Mouse (Mus musculus): ENCODE results near the gene Mdn1. TPM values are rescaled to one million over a fixed set of nuclear protein-coding genes. Genes with fewer than 3 reads are reported as not detected.

Gene Mdn1
- polyA plus RNA-seq (2014; fragmentation: Nextera tagmentation; extraction: Ambion mirVana), result 24.1 and 29.4 TPM in 2 replicates

DNA sequence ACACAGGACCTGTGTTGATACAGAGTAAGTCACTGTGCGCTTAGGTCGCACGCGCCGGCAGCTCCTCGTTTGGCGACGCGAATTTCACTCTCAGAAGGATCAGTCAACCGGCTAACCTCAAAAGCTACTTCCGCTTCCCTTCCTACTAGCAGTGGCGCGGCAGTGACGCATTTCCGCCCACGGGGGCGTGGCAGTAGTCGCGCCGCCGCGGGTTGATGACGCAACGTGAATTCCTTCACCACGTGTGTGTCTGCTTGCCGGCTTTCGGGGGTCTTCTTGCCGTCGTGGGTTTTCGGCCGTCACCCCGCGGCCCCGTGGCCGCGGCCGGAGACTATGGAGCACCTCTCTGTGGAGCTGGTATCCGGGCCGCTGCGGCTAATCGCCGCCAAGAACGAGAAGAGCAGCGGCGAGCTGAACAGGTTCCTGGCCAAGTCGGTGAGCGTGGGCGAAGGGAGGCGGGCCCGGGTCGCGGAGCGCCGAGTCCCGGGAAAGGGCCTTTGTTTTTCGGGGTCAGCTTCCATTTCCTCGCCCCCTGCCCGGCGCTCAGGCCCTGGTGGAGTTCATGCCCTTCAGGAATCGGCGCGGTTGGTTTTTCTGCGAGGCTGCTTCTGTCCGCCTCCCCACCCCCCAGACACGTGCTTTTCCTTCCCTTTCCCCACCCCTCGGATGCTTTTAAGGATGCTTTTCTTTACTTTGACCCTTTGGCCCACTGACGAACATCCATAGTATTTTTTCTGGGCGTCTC lies at the start of gene Mdn1:
Gene Mdn1, plus strand, starts transcription at position 202 of the 745 bp plus-strand sequence.
- no peaks in the 10 kb centered on the region for H3K27me3 ChIP-seq (ENCODE audit: control insufficient read depth, insufficient read depth, low read length)
- peak within 1 kb of the TSS; percentile 68 for H3K4me3 ChIP-seq (ENCODE audit: low read length)
- ATAC-seq (ENCODE audit: low FRiP score, low TSS enrichment), result peak; percentile 93
- H3K9me3 ChIP-seq (ENCODE audit: control insufficient read depth, low read length), result no peaks in the 10 kb centered on the region
- peaks cover 9% of the 10 kb centered on the region; the same call in 1 of the 2 replicates for H3K4me1 ChIP-seq (ENCODE audit: control insufficient read depth, insufficient read depth, low read length)
- peak within 1 kb of the TSS; percentile 59 for H3K9ac ChIP-seq (ENCODE audit: low read depth, low read length)
- peaks cover 6% of the 10 kb centered on the region for H3K36me3 ChIP-seq (ENCODE audit: control insufficient read depth, insufficient read depth, low read length)
- H3K4me2 ChIP-seq (replicated peaks; ENCODE audit: low read depth, low read length), result peak within 1 kb of the TSS; percentile 58
- under 1% methylated on average over 68 of the region's 68 CpGs for WGBS
- peak within 1 kb of the TSS; percentile 85; the same call in 1 of the 2 replicates for H3K27ac ChIP-seq (ENCODE audit: low read depth, low read length)

- Histone ChIP-seq H3K9me3 (ENCODE audit: control insufficient read depth, low read length) (no peaks in the 10 kb centered on the region), H3K27ac (ENCODE audit: low read depth, low read length) (peak within 1 kb of the TSS; percentile 79), H3K4me3 (ENCODE audit: low read length) (peak within 1 kb of the TSS; percentile 90), H3K9ac (ENCODE audit: low read depth, low read length) (peak within 1 kb of the TSS; percentile 87), H3K4me1 (ENCODE audit: control insufficient read depth, insufficient read depth, low read length) (peaks cover 7% of the 10 kb centered on the region; the same call in 1 of the 2 replicates), H3K4me2 (replicated peaks; ENCODE audit: low read depth, low read length) (peak within 1 kb of the TSS; percentile 62), H3K36me3 (ENCODE audit: control insufficient read depth, insufficient read depth, low read length) (0 out of 2 replicates have a peak, but pooled peaks cover 2% of the 10 kb centered on the region), H3K27me3 (ENCODE audit: control insufficient read depth, insufficient read depth, low read length) (no peaks in the 10 kb centered on the region)
- WGBS, result under 1% methylated on average over 65 of the region's 67 CpGs
- ATAC-seq (ENCODE audit: low FRiP score, low TSS enrichment), result peak; percentile 100
These were observed 41.7 kb upstream of the Mdn1 start, which contains the start of gene Casp8ap2 for GRCm38 (mm10) chr4:32615034-32615881. TSS of gene Casp8ap2 (plus strand) at chr4:32615451.

- Histone ChIP-seq H3K9ac (ENCODE audit: low read depth, low read length) (no peak overlapping the region), H3K4me3 (ENCODE audit: low read length) (no peak overlapping the region), H3K9me3 (ENCODE audit: control insufficient read depth, low read length) (no peaks in the 10 kb centered on the region), H3K27me3 (ENCODE audit: control insufficient read depth, insufficient read depth, low read length) (no peaks in the 10 kb centered on the region), H3K27ac (ENCODE audit: low read depth, low read length) (no peak overlapping the region), H3K4me1 (ENCODE audit: control insufficient read depth, insufficient read depth, low read length) (peaks cover under 1% of the 10 kb centered on the region; the same call in 1 of the 2 replicates), H3K36me3 (ENCODE audit: control insufficient read depth, insufficient read depth, low read length) (peaks cover 11% of the 10 kb centered on the region; the same call in 1 of the 2 replicates), H3K4me2 (replicated peaks; ENCODE audit: low read depth, low read length) (no peak overlapping the region)
- no peak for ATAC-seq (ENCODE audit: low FRiP score, low TSS enrichment)
These were observed 35.3 kb upstream of the Mdn1 start for GRCm38 (mm10) chr4:32621637-32622036.

GRCm38 (mm10) chr4:32651669-32652068 lies 5.2 kb upstream of the Mdn1 start:
- 77% methylated on average over 5 of the region's 5 CpGs for WGBS
- H3K4me2 ChIP-seq (replicated peaks; ENCODE audit: low read depth, low read length), result no peak overlapping the region
- ATAC-seq (ENCODE audit: low FRiP score, low TSS enrichment), result no peak
- no peaks in the 10 kb centered on the region for H3K9me3 ChIP-seq (ENCODE audit: control insufficient read depth, low read length)
- no peak overlapping the region for H3K4me3 ChIP-seq (ENCODE audit: low read length)
- peaks cover 31% of the 10 kb centered on the region for H3K36me3 ChIP-seq (ENCODE audit: control insufficient read depth, insufficient read depth, low read length)
- H3K27me3 ChIP-seq (ENCODE audit: control insufficient read depth, insufficient read depth, low read length), result no peaks in the 10 kb centered on the region
- no peak overlapping the region for H3K9ac ChIP-seq (ENCODE audit: low read depth, low read length)
- H3K4me1 ChIP-seq (ENCODE audit: control insufficient read depth, insufficient read depth, low read length), result no peaks in the 10 kb centered on the region
- H3K27ac ChIP-seq (ENCODE audit: low read depth, low read length), result no peak overlapping the region

- peak overlapping the region; percentile 59; the same call in 1 of the 2 replicates for H3K9ac ChIP-seq (ENCODE audit: low read depth, low read length)
- H3K9me3 ChIP-seq (ENCODE audit: control insufficient read depth, low read length), result no peaks in the 10 kb centered on the region
- H3K27ac ChIP-seq (ENCODE audit: low read depth, low read length), result peak overlapping the region; percentile 85; the same call in 1 of the 2 replicates
- H3K4me3 ChIP-seq (ENCODE audit: low read length), result peak overlapping the region; percentile 68
- WGBS, result 57% methylated on average over 11 of the region's 11 CpGs
- no peaks in the 10 kb centered on the region for H3K27me3 ChIP-seq (ENCODE audit: control insufficient read depth, insufficient read depth, low read length)
- H3K36me3 ChIP-seq (ENCODE audit: control insufficient read depth, insufficient read depth, low read length), result peaks cover 12% of the 10 kb centered on the region
- H3K4me2 ChIP-seq (replicated peaks; ENCODE audit: low read depth, low read length), result peak overlapping the region; percentile 58
- peak; percentile 54 for ATAC-seq (ENCODE audit: low FRiP score, low TSS enrichment)
- H3K4me1 ChIP-seq (ENCODE audit: control insufficient read depth, insufficient read depth, low read length), result peaks cover 9% of the 10 kb centered on the region; the same call in 1 of the 2 replicates
These were observed 594 bp upstream of the Mdn1 start for GRCm38 (mm10) chr4:32656146-32656904.

GRCm38 (mm10) chr4:32665843-32666242 lies 8.9 kb downstream of the Mdn1 start:
- Histone ChIP-seq H3K9me3 (ENCODE audit: control insufficient read depth, low read length) (no peaks in the 10 kb centered on the region), H3K27ac (ENCODE audit: low read depth, low read length) (no peak overlapping the region), H3K4me2 (replicated peaks; ENCODE audit: low read depth, low read length) (no peak overlapping the region), H3K36me3 (ENCODE audit: control insufficient read depth, insufficient read depth, low read length) (peaks cover 59% of the 10 kb centered on the region), H3K4me3 (ENCODE audit: low read length) (no peak overlapping the region), H3K9ac (ENCODE audit: low read depth, low read length) (no peak overlapping the region), H3K4me1 (ENCODE audit: control insufficient read depth, insufficient read depth, low read length) (no peaks in the 10 kb centered on the region), H3K27me3 (ENCODE audit: control insufficient read depth, insufficient read depth, low read length) (no peaks in the 10 kb centered on the region)
- ATAC-seq (ENCODE audit: low FRiP score, low TSS enrichment), result no peak
- 90% methylated on average over 4 of the region's 4 CpGs for WGBS

- Histone ChIP-seq H3K4me3 (ENCODE audit: low read length) (no peak overlapping the region), H3K4me2 (replicated peaks; ENCODE audit: low read depth, low read length) (no peak overlapping the region), H3K27ac (ENCODE audit: low read depth, low read length) (no peak overlapping the region), H3K9me3 (ENCODE audit: control insufficient read depth, low read length) (no peaks in the 10 kb centered on the region), H3K9ac (ENCODE audit: low read depth, low read length) (no peak overlapping the region), H3K4me1 (ENCODE audit: control insufficient read depth, insufficient read depth, low read length) (no peaks in the 10 kb centered on the region), H3K36me3 (ENCODE audit: control insufficient read depth, insufficient read depth, low read length) (peaks cover 81% of the 10 kb centered on the region), H3K27me3 (ENCODE audit: control insufficient read depth, insufficient read depth, low read length) (no peaks in the 10 kb centered on the region)
- 100% methylated on average over 1 of the region's 1 CpGs for WGBS
- no peak for ATAC-seq (ENCODE audit: low FRiP score, low TSS enrichment)
These were observed 11.4 kb downstream of the Mdn1 start for GRCm38 (mm10) chr4:32668291-32668690.

GRCm38 (mm10) chr4:32669825-32670224 lies 12.9 kb downstream of the Mdn1 start:
- peaks cover 84% of the 10 kb centered on the region for H3K36me3 ChIP-seq (ENCODE audit: control insufficient read depth, insufficient read depth, low read length)

More at GRCm38 (mm10) chr4:32669825-32670224, 12.9 kb downstream of the Mdn1 start:
- Histone ChIP-seq H3K9me3 (ENCODE audit: control insufficient read depth, low read length) (no peaks in the 10 kb centered on the region), H3K9ac (ENCODE audit: low read depth, low read length) (no peak overlapping the region), H3K4me2 (replicated peaks; ENCODE audit: low read depth, low read length) (no peak overlapping the region), H3K4me1 (ENCODE audit: control insufficient read depth, insufficient read depth, low read length) (no peaks in the 10 kb centered on the region), H3K4me3 (ENCODE audit: low read length) (no peak overlapping the region), H3K27me3 (ENCODE audit: control insufficient read depth, insufficient read depth, low read length) (no peaks in the 10 kb centered on the region), H3K27ac (ENCODE audit: low read depth, low read length) (no peak overlapping the region)
- ATAC-seq (ENCODE audit: low FRiP score, low TSS enrichment), result no peak
- WGBS, result 91% methylated on average over 2 of the region's 2 CpGs

Measured in kidney, embryonic 14.5 days (tissue).